Mouse (Mus musculus) megakaryocyte, embryonic 14.5 days (primary cell): Measurements from ENCODE around the gene Nit1. TPM values are rescaled to one million over a fixed set of nuclear protein-coding genes. Genes with fewer than 3 reads are reported as not detected.

Experiments
- H3K27me3 ChIP-seq: replicated peaks from 2 replicates; pipeline ENCODE3; 2012; ENCODE audit warnings: inconsistent platforms
- H3K36me3 ChIP-seq: replicated peaks from 2 replicates; pipeline ENCODE3; 2012; ENCODE audit warnings: low read length, inconsistent platforms, mixed read lengths
- H3K4me1 ChIP-seq: 2 replicates; pipeline ENCODE4 v1.6.1; 2012; ENCODE audit warnings: inconsistent platforms
- H3K4me3 ChIP-seq: replicated peaks from 2 replicates; pipeline ENCODE3; 2012; ENCODE audit warnings: moderate library complexity, mild to moderate bottlenecking, inconsistent platforms
- H3K9me3 ChIP-seq: 2 replicates; pipeline ENCODE4 v1.6.1; 2012; ENCODE audit warnings: inconsistent platforms
- FLI1 ChIP-seq: IDR thresholded peaks from 2 replicates; pipeline ENCODE4 v1.6.1; 2012; ENCODE audit warnings: low read length, inconsistent platforms, mixed read lengths
- GATA1 ChIP-seq: IDR thresholded peaks from 3 replicates; pipeline ENCODE4 v1.6.1; 2012; ENCODE audit warnings: mixed read lengths, low read length, inconsistent platforms, borderline replicate concordance
- polyA plus RNA-seq: library from polyadenylated mRNA; stranded (reverse); fragments of >175 nt; gene quantifications from 2 replicates; pipeline ENCODE4 v1.2.3, GENCODE M21; 2012; ENCODE audit warnings: low replicate concordance; ENCODE audit not compliant: insufficient read depth

Gene Nit1
- polyA plus RNA-seq, 1 experiment: 6.1 TPM

DNA sequence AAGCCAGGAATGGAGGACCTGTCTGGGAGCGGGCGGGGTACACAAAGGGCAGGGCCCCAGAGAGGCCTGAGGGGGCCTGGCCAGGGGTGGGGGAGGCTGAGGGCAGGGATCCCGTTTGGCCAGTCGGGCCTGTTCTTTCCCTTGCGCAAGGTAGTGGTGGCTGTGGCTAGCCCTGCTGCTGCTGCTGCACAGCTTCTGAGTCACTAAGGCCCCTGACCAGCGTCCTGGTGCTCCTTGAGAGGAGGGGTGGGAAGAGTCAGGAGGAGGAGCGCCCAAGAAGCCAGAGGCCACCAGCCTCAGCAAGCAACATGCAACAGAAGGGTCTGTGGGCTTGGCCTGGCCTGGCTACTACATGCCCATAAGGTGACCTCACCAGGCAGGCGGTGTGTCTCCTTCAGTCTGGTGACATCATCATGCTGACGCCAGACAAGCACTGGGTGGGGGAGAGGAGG is 30.2 kb upstream of the Nit1 start:
- Histone ChIP-seq H3K36me3 (no peaks in the 10 kb centered on the region), H3K9me3 (no peaks in the 10 kb centered on the region), H3K4me3 (peak overlapping the region; percentile 4), H3K4me1 (peaks cover 65% of the 10 kb centered on the region), H3K27me3 (peaks cover 41% of the 10 kb centered on the region)
- no peak for TF ChIP-seq GATA1
- no peak for TF ChIP-seq FLI1

- H3K4me1 ChIP-seq: peaks cover 65% of the 10 kb centered on the region
- no peaks in the 10 kb centered on the region for H3K36me3 ChIP-seq
- peak overlapping the region; percentile 53 for H3K4me3 ChIP-seq
- peaks cover 42% of the 10 kb centered on the region for H3K27me3 ChIP-seq
- no peak for TF ChIP-seq GATA1
- TF ChIP-seq FLI1: no peak
- H3K9me3 ChIP-seq: no peaks in the 10 kb centered on the region
These were observed 28.5 kb upstream of the Nit1 start for GRCm38 (mm10) chr1:171373946-171374345.

- H3K4me3 ChIP-seq: no peak overlapping the region
- no peaks in the 10 kb centered on the region for H3K36me3 ChIP-seq
- no peaks in the 10 kb centered on the region for H3K9me3 ChIP-seq
- H3K27me3 ChIP-seq: peaks cover 44% of the 10 kb centered on the region
- peaks cover 64% of the 10 kb centered on the region for H3K4me1 ChIP-seq
- no peak for TF ChIP-seq FLI1
- TF ChIP-seq GATA1: no peak
These were observed 27.4 kb upstream of the Nit1 start for GRCm38 (mm10) chr1:171372880-171373279.

GRCm38 (mm10) chr1:171369845-171370556 is 24.6 kb upstream of the Nit1 start, which contains the start of gene Nectin4:
Gene Nectin4, plus strand, starts transcription at chr1:171370099.
- no peak for TF ChIP-seq GATA1
- no peak for TF ChIP-seq FLI1
- H3K27me3 ChIP-seq: peaks cover 50% of the 10 kb centered on the region
- no peaks in the 10 kb centered on the region for H3K9me3 ChIP-seq
- no peaks in the 10 kb centered on the region for H3K36me3 ChIP-seq
- peak within 1 kb of the TSS; percentile 66 for H3K4me3 ChIP-seq
- H3K4me1 ChIP-seq: peaks cover 71% of the 10 kb centered on the region

GRCm38 (mm10) chr1:171365934-171366333 is 20.5 kb upstream of the Nit1 start:
- H3K36me3 ChIP-seq: no peaks in the 10 kb centered on the region
- H3K27me3 ChIP-seq: peaks cover 25% of the 10 kb centered on the region
- TF ChIP-seq GATA1: no peak
- no peak for TF ChIP-seq FLI1
- peaks cover 52% of the 10 kb centered on the region for H3K4me1 ChIP-seq
- H3K9me3 ChIP-seq: no peaks in the 10 kb centered on the region
- H3K4me3 ChIP-seq: no peak overlapping the region

- TF ChIP-seq GATA1 (no peak), FLI1 (no peak)
- Histone ChIP-seq H3K36me3 (peaks cover 41% of the 10 kb centered on the region), H3K27me3 (peaks cover 5% of the 10 kb centered on the region), H3K4me1 (peaks cover 25% of the 10 kb centered on the region), H3K4me3 (peak overlapping the region; percentile 86), H3K9me3 (no peaks in the 10 kb centered on the region)
These were observed 16.0 kb upstream of the Nit1 start for GRCm38 (mm10) chr1:171361106-171362103.

- peaks cover 18% of the 10 kb centered on the region for H3K4me1 ChIP-seq
- TF ChIP-seq FLI1: no peak
- TF ChIP-seq GATA1: no peak
- peaks cover 3% of the 10 kb centered on the region for H3K27me3 ChIP-seq
- no peaks in the 10 kb centered on the region for H3K9me3 ChIP-seq
- peaks cover 44% of the 10 kb centered on the region for H3K36me3 ChIP-seq
- H3K4me3 ChIP-seq: peak within 1 kb of the TSS; percentile 86
These were observed 15.2 kb upstream of the Nit1 start, which contains the start of gene Klhdc9 for GRCm38 (mm10) chr1:171360656-171361055. Gene Klhdc9, minus strand, starts transcription at chr1:171360798.

- Histone ChIP-seq H3K36me3 (peaks cover 44% of the 10 kb centered on the region), H3K9me3 (no peaks in the 10 kb centered on the region), H3K4me3 (peak overlapping the region; percentile 86), H3K4me1 (peaks cover 18% of the 10 kb centered on the region), H3K27me3 (peaks cover 1% of the 10 kb centered on the region)
- TF ChIP-seq GATA1 (no peak), FLI1 (no peak)
These were observed 14.8 kb upstream of the Nit1 start for GRCm38 (mm10) chr1:171360253-171360652.

DNA sequence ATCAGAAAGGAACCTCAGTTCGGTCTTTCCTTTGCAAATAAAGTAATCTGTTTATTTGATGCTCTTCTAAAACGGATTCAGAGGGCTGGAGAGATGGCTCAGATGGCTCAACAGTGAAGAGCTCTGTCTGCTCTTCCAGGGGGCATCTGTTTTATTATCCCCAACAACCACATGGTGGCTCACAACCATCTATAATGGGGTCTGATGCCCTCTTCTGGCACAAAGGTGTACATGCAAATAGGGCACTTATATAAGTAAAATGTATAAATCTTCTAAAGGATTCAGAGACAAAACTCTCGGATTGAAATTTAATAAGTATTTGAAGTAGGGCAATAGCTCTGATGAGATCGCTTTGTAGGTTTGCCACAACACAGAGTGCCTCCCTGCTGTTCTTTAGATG is 13.0 kb upstream of the Nit1 start:
- no peak overlapping the region for H3K4me3 ChIP-seq
- H3K36me3 ChIP-seq: peaks cover 48% of the 10 kb centered on the region
- no peaks in the 10 kb centered on the region for H3K9me3 ChIP-seq
- peaks cover 22% of the 10 kb centered on the region for H3K4me1 ChIP-seq
- H3K27me3 ChIP-seq: no peaks in the 10 kb centered on the region
- TF ChIP-seq FLI1: no peak
- TF ChIP-seq GATA1: no peak

DNA sequence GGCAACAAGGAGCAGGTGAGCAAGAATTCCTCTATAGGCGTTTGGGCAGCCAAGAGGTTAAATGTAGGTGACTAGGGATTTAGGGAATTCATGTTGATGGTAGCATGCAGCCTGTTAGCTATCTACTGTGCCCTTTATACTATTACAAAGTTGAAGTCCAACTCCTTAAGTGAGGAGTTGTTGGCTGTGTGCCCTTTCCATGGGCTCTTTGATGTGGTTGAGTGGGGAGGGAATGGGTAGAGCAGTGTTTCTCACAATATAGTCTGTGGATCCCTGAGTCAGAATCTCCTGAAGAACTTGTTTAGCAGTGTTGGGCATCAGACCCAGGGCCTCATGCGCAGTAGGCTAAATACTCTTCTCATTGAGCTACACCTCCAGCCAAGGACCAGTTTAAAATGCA is 11.4 kb upstream of the Nit1 start:
- peaks cover 53% of the 10 kb centered on the region for H3K36me3 ChIP-seq
- no peaks in the 10 kb centered on the region for H3K9me3 ChIP-seq
- H3K4me3 ChIP-seq: no peak overlapping the region
- H3K4me1 ChIP-seq: peaks cover 32% of the 10 kb centered on the region
- TF ChIP-seq FLI1 (no peak), GATA1 (no peak)
- no peaks in the 10 kb centered on the region for H3K27me3 ChIP-seq
